In genomic region chr7:67955276-67955675, GRCm38 (mm10) we compare ENCODE assay signal across 9 mouse cellular contexts. TPM values are rescaled to one million over a fixed set of nuclear protein-coding genes. Genes with fewer than 3 reads are reported as not detected.
DNase-seq lines count a peak whose midpoint lies in the region; ATAC-seq and TF ChIP-seq lines count a peak whose summit lies in the region.
"Had no signal": no experiment of that assay in that cellular context is flagged by ENCODE, and none has a peak within 500 bp of the region (broad histone marks: within the 10 kb centered on the region; RNA-seq: fewer than 3 reads in every experiment).

No protein-coding gene starts in this region.

- H3K4me1 ChIP-seq in heart, embryonic 12.5 days (replicated peaks) = peaks cover 51% of the 10 kb centered on the region
- H3K4me1 ChIP-seq in hindbrain, embryonic 11.5 days (replicated peaks; ENCODE audit: control insufficient read depth, insufficient read depth, low read length) = peaks cover 2% of the 10 kb centered on the region; the same call in 1 of the 2 replicates
- peaks cover 16% of the 10 kb centered on the region for H3K4me1 ChIP-seq in liver, postnatal 0 days (ENCODE audit: insufficient read depth)

- DNase-seq in heart, postnatal 25 days (ENCODE audit: low spot score) = no peak
- peak; percentile 36 for DNase-seq in NIH3T3 (ENCODE audit: low read depth)
- no peak for DNase-seq in hindbrain, embryonic 11.5 days (ENCODE audit: low spot score)
- DNase-seq in liver, postnatal 0 days = no peak
- no peak for DNase-seq in testis, postnatal 14 days (ENCODE audit: low spot score)
- no peak for DNase-seq in thymus, postnatal 25 days
- DNase-seq: layer of hippocampus, postnatal 36 days had no signal

- H3K9ac ChIP-seq in heart, embryonic 12.5 days = peak overlapping the region; percentile 98
- H3K9ac ChIP-seq in hindbrain, embryonic 11.5 days (ENCODE audit: low read depth, low read length) = peak overlapping the region; percentile 97
- no peak overlapping the region for H3K9ac ChIP-seq in liver, postnatal 0 days (replicated peaks)

- peak overlapping the region; percentile 93 for H3K4me2 ChIP-seq in heart, embryonic 12.5 days
- peak overlapping the region; percentile 95 for H3K4me2 ChIP-seq in hindbrain, embryonic 11.5 days (replicated peaks; ENCODE audit: low read depth, low read length)
- peak overlapping the region; percentile 99 for H3K4me2 ChIP-seq in liver, postnatal 0 days (ENCODE audit: low read depth, low read length)

- TF ChIP-seq EP300 in liver, postnatal 0 days (IDR thresholded peaks at IDR 0.05; ENCODE audit: low read depth) = no peak

- no peak for TF ChIP-seq CTCF in liver, postnatal 0 days (IDR thresholded peaks at IDR 0.05; ENCODE audit: low read depth)

- no peaks in the 10 kb centered on the region for H3K9me3 ChIP-seq in heart, embryonic 12.5 days (replicated peaks)
- no peaks in the 10 kb centered on the region for H3K9me3 ChIP-seq in hindbrain, embryonic 11.5 days (ENCODE audit: control insufficient read depth, low read length)
- no peaks in the 10 kb centered on the region for H3K9me3 ChIP-seq in liver, postnatal 0 days (ENCODE audit: low read length)

- no peak for ATAC-seq in heart, embryonic 12.5 days (ENCODE audit: insufficient number of reproducible peaks, low FRiP score)
- ATAC-seq in hindbrain, embryonic 11.5 days (ENCODE audit: low FRiP score) = no peak
- no peak for ATAC-seq in liver, postnatal 0 days
- ATAC-seq in activated CD4-positive, CD25-positive, alpha-beta regulatory T cell, adult 4 months = no peak

- H3K27ac ChIP-seq in heart, embryonic 12.5 days (ENCODE audit: poor library complexity, severe bottlenecking) = peak overlapping the region; percentile 65; the same call in 1 of the 2 replicates
- H3K27ac ChIP-seq in hindbrain, embryonic 11.5 days (ENCODE audit: low read depth, low read length) = no peak overlapping the region
- H3K27ac ChIP-seq in liver, postnatal 0 days (ENCODE audit: low read depth) = no peak overlapping the region; the same call in 1 of the 2 replicates

- H3K36me3 ChIP-seq in heart, embryonic 12.5 days = no peaks in the 10 kb centered on the region
- H3K36me3 ChIP-seq in hindbrain, embryonic 11.5 days (ENCODE audit: control insufficient read depth, insufficient read depth, low read length) = no peaks in the 10 kb centered on the region
- no peaks in the 10 kb centered on the region for H3K36me3 ChIP-seq in liver, postnatal 0 days (replicated peaks; ENCODE audit: insufficient read depth, low read length)

- peak overlapping the region; percentile 94 for H3K4me3 ChIP-seq in heart, embryonic 12.5 days
- peak overlapping the region; percentile 85 for H3K4me3 ChIP-seq in hindbrain, embryonic 11.5 days (ENCODE audit: low read depth, low read length)
- H3K4me3 ChIP-seq in liver, postnatal 0 days (ENCODE audit: low read depth, low read length) = no peak overlapping the region

- no peaks in the 10 kb centered on the region for H3K27me3 ChIP-seq in heart, embryonic 12.5 days (replicated peaks)
- H3K27me3 ChIP-seq in hindbrain, embryonic 11.5 days (ENCODE audit: control insufficient read depth, insufficient read depth, low read length) = no peaks in the 10 kb centered on the region
- H3K27me3 ChIP-seq in liver, postnatal 0 days (ENCODE audit: insufficient read depth, low read length) = peaks cover 41% of the 10 kb centered on the region

- intact Hi-C loops in heart, postnatal 25 days (cut with DNase I) = loop anchor here (5.0 to 10.0 kb wide), 2 partner anchors 280 to 797 kb away; no protein-coding TSS in a partner anchor

- 16% methylated on average over 5 of the region's 5 CpGs for WGBS in heart, embryonic 12.5 days
- WGBS in hindbrain, embryonic 11.5 days = 30% methylated on average over 5 of the region's 5 CpGs
- WGBS in liver, postnatal 0 days (ENCODE audit: insufficient replicate concordance) = 43% methylated on average over 5 of the region's 5 CpGs

RNA-seq across cellular contexts. Expression of gene Igf1r, which starts 2.6 kb away (rescaled TPM):
- polyA plus RNA-seq in heart, embryonic 12.5 days (2016; fragmentation: Nextera tagmentation; extraction: Ambion mirVana) = 25.6 and 27.5 TPM in 2 replicates
- total RNA-seq in heart, postnatal 25 days (2021) = 10 to 100 TPM; 12.7 to 18.8 TPM
- 20.5 and 35.7 TPM in 2 replicates for polyA plus RNA-seq in hindbrain, embryonic 11.5 days (2014; fragmentation: Nextera tagmentation; extraction: Ambion mirVana)
- polyA plus RNA-seq in liver, postnatal 0 days (2015; fragmentation: Nextera tagmentation; extraction: Ambion mirVana) = 2.7 and 2.9 TPM in 2 replicates
- 10 to 100 TPM; 11.3 to 19.2 TPM for polyA plus RNA-seq in activated CD4-positive, CD25-positive, alpha-beta regulatory T cell, adult 4 months (2017; shearing (Covaris generic))
